Mouse (Mus musculus): ENCODE results near the gene Txndc2.

The Txndc2 gene

GRCm38 (mm10) chr17:65612391-65613141 is 29.4 kb downstream of the Txndc2 start:
- DNase-seq (ENCODE audit: low spot score in 2 of 2) = peak in 1 of 2 experiments; percentile 31

- DNase-seq (ENCODE audit: low spot score in 2 of 2) = no peak
Measured at GRCm38 (mm10) chr17:65611721-65612120, 30.2 kb downstream of the Txndc2 start.

- DNase-seq (ENCODE audit: low spot score in 2 of 2) = no peak
Measured at GRCm38 (mm10) chr17:65608743-65609142, 33.2 kb downstream of the Txndc2 start.

- DNase-seq (ENCODE audit: low spot score in 2 of 2) = no peak
Measured at GRCm38 (mm10) chr17:65608312-65608687, 33.7 kb downstream of the Txndc2 start.

- DNase-seq (ENCODE audit: low spot score in 2 of 2) = no peak
Measured at GRCm38 (mm10) chr17:65607574-65608311, 34.2 kb downstream of the Txndc2 start.

GRCm38 (mm10) chr17:65606014-65606413 is 36.0 kb downstream of the Txndc2 start:
- DNase-seq (ENCODE audit: low spot score in 2 of 2) = no peak

- no peak for DNase-seq (ENCODE audit: low spot score in 2 of 2)
Measured at GRCm38 (mm10) chr17:65604892-65605291, 37.1 kb downstream of the Txndc2 start.

GRCm38 (mm10) chr17:65604315-65604714 is 37.7 kb downstream of the Txndc2 start:
- DNase-seq (ENCODE audit: low spot score in 2 of 2) = no peak

GRCm38 (mm10) chr17:65597857-65598486 is 44.0 kb downstream of the Txndc2 start:
- no peak for DNase-seq (ENCODE audit: low spot score in 2 of 2)

GRCm38 (mm10) chr17:65594687-65595086 is 47.3 kb downstream of the Txndc2 start:
- DNase-seq (ENCODE audit: low spot score in 2 of 2) = no peak
